Mouse (Mus musculus) C2C12 (cell line): ENCODE data around the gene Trdmt1.
A peak's percentile ranks its signal among the peaks of the same experiment; 100 is the strongest.

Experiments
- CEBPB ChIP-seq: IDR thresholded peaks from one replicate; pipeline ENCODE4 v1.6.1; 2011; ENCODE audit warnings: low read depth, mild to moderate bottlenecking, control low read depth, moderate library complexity
- CTCF ChIP-seq: IDR thresholded peaks from one replicate; pipeline ENCODE4 v1.5.1; 2011; ENCODE audit not compliant: control insufficient read depth, insufficient read depth, insufficient read length
- FOSL1 ChIP-seq: IDR thresholded peaks from one replicate; pipeline ENCODE4 v1.8.0; 2011; ENCODE audit warnings: mild to moderate bottlenecking, low read length; ENCODE audit not compliant: poor library complexity, insufficient read depth, severe bottlenecking
- MAX ChIP-seq: IDR thresholded peaks from one replicate; pipeline ENCODE4 v1.6.1; 2011; ENCODE audit warnings: mild to moderate bottlenecking, control low read depth

- no peak for TF ChIP-seq CTCF
- peak; percentile 10 for TF ChIP-seq MAX
- TF ChIP-seq FOSL1: peak; percentile 95
- TF ChIP-seq CEBPB: no peak
Observed at GRCm38 (mm10) chr2:13573408-13574065, 29.1 kb upstream of the Trdmt1 start, which contains the start of gene Vim.
